Mouse (Mus musculus): ENCODE results near the gene Cuedc1. TPM values are rescaled to one million over a fixed set of nuclear protein-coding genes. Genes with fewer than 3 reads are reported as not detected.

The Cuedc1 gene
- polyA plus RNA-seq, 1 experiment from 2014 or later: 23.4 TPM

DNA sequence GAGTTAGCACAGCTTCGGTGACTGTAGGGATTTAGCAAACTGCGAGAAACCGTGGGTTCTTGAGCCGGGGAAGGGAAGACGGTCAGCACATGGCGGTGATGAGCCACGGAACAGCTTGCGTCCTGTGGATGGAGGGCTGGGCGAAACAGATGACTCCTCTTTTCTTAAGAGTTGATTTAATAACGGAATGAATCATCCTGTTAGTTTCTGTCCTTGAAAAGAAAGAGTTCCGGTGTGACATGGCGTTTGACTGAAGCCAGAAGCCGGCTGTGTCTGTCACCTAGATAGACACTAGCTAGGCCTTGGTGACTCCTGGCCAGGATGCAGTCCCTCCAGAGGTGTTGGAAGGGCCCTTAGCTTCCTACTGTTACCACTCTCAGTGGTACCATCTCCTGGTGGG is 14.2 kb downstream of the Cuedc1 start:
- no peak for ATAC-seq (replicated peaks; ENCODE audit: low FRiP score)
- Histone ChIP-seq H3K9ac (no peak overlapping the region), H3K36me3 (no peaks in the 10 kb centered on the region), H3K4me2 (no peak overlapping the region), H3K4me3 (replicated peaks) (no peak overlapping the region), H3K27me3 (no peaks in the 10 kb centered on the region), H3K9me3 (replicated peaks) (no peaks in the 10 kb centered on the region), H3K4me1 (peaks cover 53% of the 10 kb centered on the region), H3K27ac (no peak overlapping the region)
- 65% methylated on average over 13 of the region's 13 CpGs for WGBS

GRCm38 (mm10) chr11:88112677-88113333 is 14.9 kb downstream of the Cuedc1 start:
- no peak overlapping the region for H3K4me2 ChIP-seq
- no peak overlapping the region for H3K27ac ChIP-seq
- H3K9ac ChIP-seq: no peak overlapping the region
- H3K36me3 ChIP-seq: no peaks in the 10 kb centered on the region
- H3K9me3 ChIP-seq (replicated peaks): no peaks in the 10 kb centered on the region
- H3K4me1 ChIP-seq: peaks cover 55% of the 10 kb centered on the region
- no peak overlapping the region for H3K4me3 ChIP-seq (replicated peaks)
- no peak for ATAC-seq (replicated peaks; ENCODE audit: low FRiP score)
- H3K27me3 ChIP-seq: no peaks in the 10 kb centered on the region
- WGBS: 81% methylated on average over 7 of the region's 7 CpGs

- Histone ChIP-seq H3K9me3 (replicated peaks) (no peaks in the 10 kb centered on the region), H3K36me3 (no peaks in the 10 kb centered on the region), H3K27ac (peak overlapping the region; percentile 41), H3K4me3 (replicated peaks) (no peak overlapping the region), H3K27me3 (no peaks in the 10 kb centered on the region), H3K4me2 (no peak overlapping the region), H3K4me1 (peaks cover 62% of the 10 kb centered on the region), H3K9ac (no peak overlapping the region)
- ATAC-seq (replicated peaks; ENCODE audit: low FRiP score): no peak
- WGBS: 51% methylated on average over 6 of the region's 6 CpGs
These were observed 15.8 kb downstream of the Cuedc1 start for GRCm38 (mm10) chr11:88113543-88114271.

DNA sequence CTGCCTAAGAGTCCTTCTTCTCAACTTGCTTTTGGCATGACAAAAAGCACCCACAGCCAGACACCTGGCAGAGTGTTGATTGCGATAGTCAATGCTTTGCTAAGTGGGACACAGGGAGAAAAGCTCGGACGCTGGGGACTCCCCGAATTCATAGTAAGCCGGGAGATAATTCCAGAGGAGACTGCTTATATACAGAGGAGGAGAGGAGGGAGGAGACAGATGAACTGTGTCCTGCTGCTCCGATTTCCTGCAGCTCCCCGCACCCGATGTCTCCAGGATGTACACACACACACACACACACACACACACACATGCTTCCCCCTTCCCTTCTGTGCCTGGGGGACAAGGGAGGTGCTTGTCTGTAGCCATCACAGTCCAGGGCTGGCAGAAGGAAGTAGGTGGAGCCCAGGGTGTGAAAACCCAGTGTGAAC is 17.0 kb downstream of the Cuedc1 start:
- H3K4me3 ChIP-seq (replicated peaks): no peak overlapping the region
- no peaks in the 10 kb centered on the region for H3K9me3 ChIP-seq (replicated peaks)
- H3K36me3 ChIP-seq: no peaks in the 10 kb centered on the region
- WGBS: 19% methylated on average over 8 of the region's 8 CpGs
- peaks cover 70% of the 10 kb centered on the region for H3K4me1 ChIP-seq
- H3K27me3 ChIP-seq: no peaks in the 10 kb centered on the region
- peak overlapping the region; percentile 74 for H3K27ac ChIP-seq
- 0 out of 2 replicates have a peak overlapping the region, but pooled peaks have one; percentile 17 for H3K4me2 ChIP-seq
- ATAC-seq (replicated peaks; ENCODE audit: low FRiP score): peak; percentile 30; the same call in 1 of the 2 replicates
- H3K9ac ChIP-seq: 0 out of 2 replicates have a peak overlapping the region, but pooled peaks have one; percentile 1

GRCm38 (mm10) chr11:88116568-88116967 is 18.7 kb downstream of the Cuedc1 start:
- Histone ChIP-seq H3K36me3 (no peaks in the 10 kb centered on the region), H3K9ac (no peak overlapping the region), H3K4me2 (no peak overlapping the region), H3K4me1 (peaks cover 66% of the 10 kb centered on the region), H3K4me3 (replicated peaks) (no peak overlapping the region), H3K27ac (no peak overlapping the region), H3K9me3 (replicated peaks) (no peaks in the 10 kb centered on the region), H3K27me3 (no peaks in the 10 kb centered on the region)
- ATAC-seq (replicated peaks; ENCODE audit: low FRiP score): no peak
- WGBS: 88% methylated on average over 6 of the region's 6 CpGs

DNA sequence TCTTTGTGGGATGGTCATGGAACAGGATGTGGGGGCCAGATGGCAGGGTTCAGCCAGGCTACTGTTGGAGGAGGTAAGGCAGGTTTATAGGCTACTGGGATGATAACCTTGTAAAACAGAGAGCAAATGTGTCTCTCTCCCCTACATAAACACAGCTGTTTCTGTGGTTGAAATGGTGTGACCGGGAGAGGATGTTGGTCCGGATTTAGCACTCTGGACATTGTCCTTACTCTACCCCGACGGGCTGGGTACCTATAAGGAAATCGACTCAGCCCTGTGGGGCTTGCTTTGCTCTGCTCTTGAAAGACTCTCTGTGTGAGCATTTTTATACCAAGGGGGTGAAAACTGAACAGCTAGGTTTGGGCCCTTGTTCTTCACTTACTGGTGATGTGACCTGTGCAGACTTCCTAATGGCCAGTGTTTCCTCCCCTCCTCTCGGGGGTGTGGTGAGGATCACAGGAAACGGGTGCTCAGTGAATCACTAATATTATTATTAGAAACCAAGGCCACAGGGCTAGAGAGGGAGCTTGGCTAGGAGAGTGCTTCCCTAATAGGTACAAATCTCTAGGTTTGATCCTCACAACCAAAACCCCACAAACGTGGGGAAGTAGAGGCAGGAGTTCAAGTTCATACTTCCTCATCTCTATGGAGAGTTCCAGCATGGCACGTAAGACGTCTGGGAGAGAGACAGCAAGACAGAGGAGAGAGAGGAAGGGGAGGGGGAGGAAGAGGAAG is 19.7 kb downstream of the Cuedc1 start:
- H3K4me3 ChIP-seq (replicated peaks): no peak overlapping the region
- H3K27me3 ChIP-seq: no peaks in the 10 kb centered on the region
- WGBS: 27% methylated on average over 10 of the region's 10 CpGs
- no peak overlapping the region for H3K9ac ChIP-seq
- ATAC-seq (replicated peaks; ENCODE audit: low FRiP score): no peak
- H3K9me3 ChIP-seq (replicated peaks): no peaks in the 10 kb centered on the region
- peak overlapping the region; percentile 67 for H3K27ac ChIP-seq
- 0 out of 2 replicates have a peak, but pooled peaks cover 3% of the 10 kb centered on the region for H3K36me3 ChIP-seq
- H3K4me2 ChIP-seq: no peak overlapping the region; the same call in 1 of the 2 replicates
- H3K4me1 ChIP-seq: peaks cover 71% of the 10 kb centered on the region

DNA sequence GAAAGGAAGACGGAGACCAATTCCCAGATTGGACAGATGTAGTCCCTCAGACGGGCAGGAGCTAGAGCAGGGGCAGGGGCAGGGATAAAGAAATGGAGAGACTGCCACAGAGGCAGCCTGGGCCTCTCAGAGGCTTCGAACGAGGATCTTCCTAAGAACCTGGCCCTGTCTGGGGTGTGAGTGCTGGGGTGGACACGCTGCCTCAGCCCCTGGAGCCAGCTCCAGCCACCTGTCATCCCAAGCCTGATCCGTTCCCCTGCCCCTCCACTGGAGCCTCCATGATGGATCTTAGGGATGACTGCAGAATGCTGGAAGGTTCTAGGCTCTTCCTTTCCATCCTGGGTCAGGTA is 20.2 kb downstream of the Cuedc1 start:
- Histone ChIP-seq H3K9me3 (replicated peaks) (no peaks in the 10 kb centered on the region), H3K4me1 (peaks cover 70% of the 10 kb centered on the region), H3K36me3 (0 out of 2 replicates have a peak, but pooled peaks cover 3% of the 10 kb centered on the region), H3K27me3 (no peaks in the 10 kb centered on the region), H3K9ac (no peak overlapping the region), H3K4me2 (no peak overlapping the region; the same call in 1 of the 2 replicates), H3K27ac (peak overlapping the region; percentile 67), H3K4me3 (replicated peaks) (no peak overlapping the region)
- no peak for ATAC-seq (replicated peaks; ENCODE audit: low FRiP score)
- 29% methylated on average over 6 of the region's 6 CpGs for WGBS

DNA sequence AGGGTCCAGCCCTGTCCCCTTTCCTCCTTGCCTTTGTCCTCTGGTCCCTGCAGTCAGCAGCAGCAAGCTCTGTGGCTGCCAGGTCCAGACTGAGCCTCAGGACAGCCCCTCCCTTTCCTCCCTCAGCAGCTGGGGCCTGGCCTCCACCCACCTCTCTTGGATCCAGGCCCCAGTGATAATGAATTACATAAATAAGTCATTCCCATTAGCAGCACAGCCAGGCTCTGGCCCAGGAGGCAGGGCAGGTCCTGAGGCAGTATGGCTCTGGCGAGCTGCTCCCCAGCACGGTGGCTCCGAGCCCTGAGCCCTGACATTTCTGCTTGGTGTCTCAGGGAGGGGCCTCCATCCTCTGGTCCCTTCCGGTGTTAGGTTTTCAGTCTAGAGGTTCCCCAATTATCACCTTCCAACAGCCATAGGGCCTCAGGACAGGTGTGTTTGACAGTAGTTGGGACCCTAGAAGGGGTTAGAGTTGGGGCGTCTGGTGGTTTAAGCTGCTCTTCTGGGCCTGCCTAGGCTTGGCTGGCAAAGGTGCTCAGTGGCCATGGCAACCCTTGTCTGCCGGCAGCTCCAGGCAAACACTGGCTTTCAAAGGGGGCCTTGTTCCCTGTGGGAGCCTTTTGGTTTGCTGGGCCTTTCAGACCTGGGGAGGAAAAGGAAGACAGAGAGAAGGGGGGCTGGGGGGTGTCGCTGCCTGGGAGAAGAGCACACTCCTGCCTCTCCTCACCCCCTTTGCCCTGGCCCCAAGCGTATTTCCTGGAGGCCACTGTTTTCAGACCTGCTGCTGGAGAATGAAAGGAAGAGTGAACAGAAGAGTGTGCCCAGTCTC is 21.2 kb downstream of the Cuedc1 start:
- Histone ChIP-seq H3K4me2 (peak overlapping the region; percentile 5; the same call in 1 of the 2 replicates), H3K4me3 (replicated peaks) (no peak overlapping the region), H3K9me3 (replicated peaks) (no peaks in the 10 kb centered on the region), H3K36me3 (0 out of 2 replicates have a peak, but pooled peaks cover 3% of the 10 kb centered on the region), H3K27me3 (no peaks in the 10 kb centered on the region), H3K4me1 (peaks cover 67% of the 10 kb centered on the region), H3K9ac (no peak overlapping the region), H3K27ac (peak overlapping the region; percentile 67)
- peak; percentile 84 for ATAC-seq (replicated peaks; ENCODE audit: low FRiP score)
- 23% methylated on average over 8 of the region's 8 CpGs for WGBS

DNA sequence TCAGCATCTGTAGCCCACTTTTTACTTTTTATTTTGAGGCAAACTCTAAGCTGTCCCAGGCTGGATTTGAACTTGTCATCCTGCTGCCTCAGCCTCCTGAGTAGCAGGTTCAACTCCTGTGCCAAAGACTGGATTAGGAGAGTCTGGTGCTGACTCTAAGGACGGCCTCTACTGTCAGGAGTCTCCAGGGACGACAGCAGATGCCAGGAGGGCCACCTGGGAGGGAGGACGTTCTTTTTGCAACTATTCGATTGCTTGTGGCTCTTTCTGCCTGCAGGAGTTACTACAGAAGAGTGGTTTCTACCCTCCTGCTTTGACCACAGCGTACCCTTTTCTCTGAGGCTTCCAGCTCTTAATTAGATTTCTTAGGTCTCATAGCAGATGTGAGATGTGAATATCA is 24.7 kb downstream of the Cuedc1 start:
- ATAC-seq (replicated peaks; ENCODE audit: low FRiP score): no peak
- Histone ChIP-seq H3K27ac (no peak overlapping the region), H3K27me3 (no peaks in the 10 kb centered on the region), H3K9me3 (replicated peaks) (no peaks in the 10 kb centered on the region), H3K36me3 (0 out of 2 replicates have a peak, but pooled peaks cover 3% of the 10 kb centered on the region), H3K4me3 (replicated peaks) (no peak overlapping the region), H3K9ac (0 out of 2 replicates have a peak overlapping the region, but pooled peaks have one; percentile 19), H3K4me2 (no peak overlapping the region), H3K4me1 (peaks cover 61% of the 10 kb centered on the region)
- WGBS: 61% methylated on average over 5 of the region's 5 CpGs

DNA sequence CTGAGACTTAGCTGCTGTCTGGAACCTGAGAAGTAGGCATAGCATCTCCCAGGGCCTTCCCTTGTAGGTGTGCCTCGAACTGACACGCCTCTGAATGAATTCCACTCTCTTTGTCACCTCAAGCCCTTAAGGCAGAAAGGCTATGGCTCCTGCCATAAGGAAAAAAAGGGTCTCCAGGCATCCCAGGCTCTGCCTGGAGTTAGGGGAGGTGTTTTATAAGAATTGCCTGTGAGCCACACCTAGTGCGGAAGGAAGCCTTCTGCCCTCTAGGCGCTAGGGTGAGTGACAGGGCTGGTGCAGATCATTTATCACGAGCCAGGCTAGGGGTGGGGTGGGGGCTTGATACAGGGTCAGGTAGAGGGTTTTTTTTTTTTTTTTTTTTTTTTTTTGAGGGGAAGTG is 25.2 kb downstream of the Cuedc1 start:
- 0 out of 2 replicates have a peak, but pooled peaks cover 3% of the 10 kb centered on the region for H3K36me3 ChIP-seq
- no peaks in the 10 kb centered on the region for H3K27me3 ChIP-seq
- H3K4me2 ChIP-seq: no peak overlapping the region
- ATAC-seq (replicated peaks; ENCODE audit: low FRiP score): no peak
- H3K4me1 ChIP-seq: peaks cover 56% of the 10 kb centered on the region
- 59% methylated on average over 5 of the region's 5 CpGs for WGBS
- H3K4me3 ChIP-seq (replicated peaks): no peak overlapping the region
- no peaks in the 10 kb centered on the region for H3K9me3 ChIP-seq (replicated peaks)
- H3K27ac ChIP-seq: no peak overlapping the region
- H3K9ac ChIP-seq: 0 out of 2 replicates have a peak overlapping the region, but pooled peaks have one; percentile 19

- Histone ChIP-seq H3K4me2 (no peak overlapping the region), H3K27ac (0 out of 2 replicates have a peak overlapping the region, but pooled peaks have one; percentile 34), H3K9ac (no peak overlapping the region), H3K27me3 (no peaks in the 10 kb centered on the region), H3K4me1 (peaks cover 54% of the 10 kb centered on the region), H3K36me3 (0 out of 2 replicates have a peak, but pooled peaks cover 3% of the 10 kb centered on the region), H3K4me3 (replicated peaks) (no peak overlapping the region), H3K9me3 (replicated peaks) (no peaks in the 10 kb centered on the region)
- ATAC-seq (replicated peaks; ENCODE audit: low FRiP score): no peak
- 43% methylated on average over 6 of the region's 6 CpGs for WGBS
These were observed 25.9 kb downstream of the Cuedc1 start for GRCm38 (mm10) chr11:88123731-88124130.

All from kidney, embryonic 15.5 days (tissue).